Mouse (Mus musculus): ENCODE results near the gene Itsn1. TPM values are rescaled to one million over a fixed set of nuclear protein-coding genes. Genes with fewer than 3 reads are reported as not detected.

Itsn1 gene
- polyA plus RNA-seq, 1 experiment from 2014 or later: 23.3 TPM

- Histone ChIP-seq H3K4me3 (replicated peaks) (no peak overlapping the region), H3K9me3 (replicated peaks) (no peaks in the 10 kb centered on the region), H3K4me1 (no peaks in the 10 kb centered on the region), H3K27me3 (no peaks in the 10 kb centered on the region), H3K27ac (replicated peaks) (no peak overlapping the region), H3K9ac (no peak overlapping the region), H3K36me3 (peaks cover 29% of the 10 kb centered on the region; the same call in 1 of the 2 replicates), H3K4me2 (replicated peaks) (no peak overlapping the region)
- ATAC-seq (ENCODE audit: insufficient number of reproducible peaks, low FRiP score, low TSS enrichment, low read depth): no peak
- 90% methylated on average over 1 of the region's 1 CpGs for whole genome bisulfite sequencing
Measured at GRCm38 (mm10) chr16:91833981-91834380, 104.9 kb downstream of the Itsn1 start.

- peaks cover 12% of the 10 kb centered on the region for H3K4me1 ChIP-seq
- no peaks in the 10 kb centered on the region for H3K9me3 ChIP-seq (replicated peaks)
- no peak overlapping the region for H3K4me2 ChIP-seq (replicated peaks)
- no peaks in the 10 kb centered on the region for H3K27me3 ChIP-seq
- H3K36me3 ChIP-seq: peaks cover 17% of the 10 kb centered on the region; the same call in 1 of the 2 replicates
- no peak overlapping the region for H3K27ac ChIP-seq (replicated peaks)
- no peak overlapping the region for H3K4me3 ChIP-seq (replicated peaks)
- WGBS: 83% methylated on average over 6 of the region's 6 CpGs
- ATAC-seq (ENCODE audit: insufficient number of reproducible peaks, low FRiP score, low TSS enrichment, low read depth): no peak
- no peak overlapping the region for H3K9ac ChIP-seq
Measured at GRCm38 (mm10) chr16:91835790-91836189, 106.7 kb downstream of the Itsn1 start.

- WGBS: 79% methylated on average over 18 of the region's 18 CpGs
- H3K4me2 ChIP-seq (replicated peaks): no peak overlapping the region
Measured at GRCm38 (mm10) chr16:91836592-91837557, 107.8 kb downstream of the Itsn1 start.

GRCm38 (mm10) chr16:91837558-91838041 is 108.5 kb downstream of the Itsn1 start:
- peaks cover 13% of the 10 kb centered on the region; the same call in 1 of the 2 replicates for H3K36me3 ChIP-seq
- no peak overlapping the region for H3K4me3 ChIP-seq (replicated peaks)
- 94% methylated on average over 4 of the region's 4 CpGs for WGBS
- H3K27me3 ChIP-seq: no peaks in the 10 kb centered on the region
- no peak overlapping the region for H3K27ac ChIP-seq (replicated peaks)
- peaks cover 19% of the 10 kb centered on the region for H3K4me1 ChIP-seq
- no peaks in the 10 kb centered on the region for H3K9me3 ChIP-seq (replicated peaks)
- no peak overlapping the region for H3K4me2 ChIP-seq (replicated peaks)
- ATAC-seq (ENCODE audit: insufficient number of reproducible peaks, low FRiP score, low TSS enrichment, low read depth): no peak
- no peak overlapping the region for H3K9ac ChIP-seq

More at GRCm38 (mm10) chr16:91836592-91837557, 107.8 kb downstream of the Itsn1 start:
- Histone ChIP-seq H3K36me3 (peaks cover 10% of the 10 kb centered on the region; the same call in 1 of the 2 replicates), H3K9ac (no peak overlapping the region), H3K4me1 (peaks cover 19% of the 10 kb centered on the region), H3K9me3 (replicated peaks) (no peaks in the 10 kb centered on the region), H3K4me3 (replicated peaks) (no peak overlapping the region), H3K27me3 (no peaks in the 10 kb centered on the region), H3K27ac (replicated peaks) (no peak overlapping the region)
- ATAC-seq (ENCODE audit: insufficient number of reproducible peaks, low FRiP score, low TSS enrichment, low read depth): no peak

- Histone ChIP-seq H3K4me3 (replicated peaks) (no peak overlapping the region), H3K27me3 (no peaks in the 10 kb centered on the region), H3K27ac (replicated peaks) (no peak overlapping the region), H3K9ac (no peak overlapping the region), H3K9me3 (replicated peaks) (no peaks in the 10 kb centered on the region), H3K4me2 (replicated peaks) (no peak overlapping the region), H3K36me3 (peaks cover 14% of the 10 kb centered on the region; the same call in 1 of the 2 replicates), H3K4me1 (peaks cover 19% of the 10 kb centered on the region)
- ATAC-seq (ENCODE audit: insufficient number of reproducible peaks, low FRiP score, low TSS enrichment, low read depth): no peak
- 77% methylated on average over 11 of the region's 11 CpGs for WGBS
Measured at GRCm38 (mm10) chr16:91838771-91839170, 109.7 kb downstream of the Itsn1 start.

GRCm38 (mm10) chr16:91839462-91839861 is 110.4 kb downstream of the Itsn1 start:
- Histone ChIP-seq H3K36me3 (peaks cover 16% of the 10 kb centered on the region; the same call in 1 of the 2 replicates), H3K4me3 (replicated peaks) (no peak overlapping the region), H3K4me1 (peaks cover 19% of the 10 kb centered on the region), H3K27ac (replicated peaks) (no peak overlapping the region), H3K9me3 (replicated peaks) (no peaks in the 10 kb centered on the region), H3K27me3 (no peaks in the 10 kb centered on the region), H3K4me2 (replicated peaks) (no peak overlapping the region), H3K9ac (no peak overlapping the region)
- WGBS: 51% methylated on average over 11 of the region's 11 CpGs
- ATAC-seq (ENCODE audit: insufficient number of reproducible peaks, low FRiP score, low TSS enrichment, low read depth): no peak

GRCm38 (mm10) chr16:91841026-91841630 is 112.0 kb downstream of the Itsn1 start:
- Histone ChIP-seq H3K36me3 (peaks cover 16% of the 10 kb centered on the region; the same call in 1 of the 2 replicates), H3K27ac (replicated peaks) (peak overlapping the region; percentile 68), H3K9ac (no peak overlapping the region), H3K4me3 (replicated peaks) (no peak overlapping the region), H3K27me3 (no peaks in the 10 kb centered on the region), H3K9me3 (replicated peaks) (no peaks in the 10 kb centered on the region), H3K4me1 (peaks cover 20% of the 10 kb centered on the region), H3K4me2 (replicated peaks) (no peak overlapping the region)
- WGBS: 60% methylated on average over 14 of the region's 14 CpGs
- peak; percentile 61; the same call in 1 of the 2 replicates for ATAC-seq (ENCODE audit: insufficient number of reproducible peaks, low FRiP score, low TSS enrichment, low read depth)

GRCm38 (mm10) chr16:91846089-91846741 is 117.1 kb downstream of the Itsn1 start:
- Histone ChIP-seq H3K27ac (replicated peaks) (0 out of 2 replicates have a peak overlapping the region, but pooled peaks have one; percentile 11), H3K9ac (no peak overlapping the region), H3K4me2 (replicated peaks) (no peak overlapping the region), H3K36me3 (peaks cover 19% of the 10 kb centered on the region), H3K4me1 (peaks cover 12% of the 10 kb centered on the region), H3K4me3 (replicated peaks) (no peak overlapping the region), H3K9me3 (replicated peaks) (no peaks in the 10 kb centered on the region), H3K27me3 (no peaks in the 10 kb centered on the region)
- ATAC-seq (ENCODE audit: insufficient number of reproducible peaks, low FRiP score, low TSS enrichment, low read depth): no peak
- WGBS: 36% methylated on average over 10 of the region's 10 CpGs

GRCm38 (mm10) chr16:91847525-91848225 is 118.6 kb downstream of the Itsn1 start:
- 89% methylated on average over 13 of the region's 13 CpGs for WGBS
- no peaks in the 10 kb centered on the region for H3K9me3 ChIP-seq (replicated peaks)
- H3K4me1 ChIP-seq: peaks cover 10% of the 10 kb centered on the region
- H3K36me3 ChIP-seq: peaks cover 28% of the 10 kb centered on the region
- ATAC-seq (ENCODE audit: insufficient number of reproducible peaks, low FRiP score, low TSS enrichment, low read depth): no peak
- H3K9ac ChIP-seq: no peak overlapping the region
- no peak overlapping the region for H3K27ac ChIP-seq (replicated peaks)
- H3K27me3 ChIP-seq: no peaks in the 10 kb centered on the region
- no peak overlapping the region for H3K4me3 ChIP-seq (replicated peaks)
- H3K4me2 ChIP-seq (replicated peaks): no peak overlapping the region

GRCm38 (mm10) chr16:91848505-91848904 is 119.4 kb downstream of the Itsn1 start:
- Histone ChIP-seq H3K9me3 (replicated peaks) (no peaks in the 10 kb centered on the region), H3K27me3 (no peaks in the 10 kb centered on the region), H3K36me3 (peaks cover 35% of the 10 kb centered on the region), H3K27ac (replicated peaks) (0 out of 2 replicates have a peak overlapping the region, but pooled peaks have one; percentile 4), H3K4me1 (peaks cover 10% of the 10 kb centered on the region), H3K4me2 (replicated peaks) (no peak overlapping the region), H3K4me3 (replicated peaks) (no peak overlapping the region), H3K9ac (no peak overlapping the region)
- WGBS: 85% methylated on average over 9 of the region's 9 CpGs
- ATAC-seq (ENCODE audit: insufficient number of reproducible peaks, low FRiP score, low TSS enrichment, low read depth): no peak
